Mouse (Mus musculus): ENCODE measurements around the gene Plppr3.

Plppr3 gene

GRCm38 (mm10) chr10:79874290-79874862 is at the start of gene Plppr3, which contains the start of gene Prtn3:
Gene Plppr3 (minus strand): TSS chr10:79874634.
Gene Prtn3 (plus strand): TSS chr10:79874476.
- in situ Hi-C loops (cut with MboI, MseI) = no loop called here

- in situ Hi-C loops (cut with MboI, MseI) = no loop called here
Observed at GRCm38 (mm10) chr10:79921572-79921971, 47.1 kb upstream of the Plppr3 start.

GRCm38 (mm10) chr10:79920958-79921535 is 46.6 kb upstream of the Plppr3 start, which contains the start of gene R3hdm4:
Gene R3hdm4 (minus strand): TSS chr10:79921208.
- in situ Hi-C loops (cut with MboI, MseI) = no loop called here

GRCm38 (mm10) chr10:79920056-79920890 is 45.8 kb upstream of the Plppr3 start:
- in situ Hi-C loops (cut with MboI, MseI) = no loop called here

GRCm38 (mm10) chr10:79919251-79919849 is 44.9 kb upstream of the Plppr3 start:
- in situ Hi-C loops (cut with MboI, MseI) = no loop called here

GRCm38 (mm10) chr10:79918231-79919078 is 44.0 kb upstream of the Plppr3 start:
- in situ Hi-C loops (cut with MboI, MseI) = no loop called here

- in situ Hi-C loops (cut with MboI, MseI) = no loop called here
Observed at GRCm38 (mm10) chr10:79917532-79918100, 43.2 kb upstream of the Plppr3 start.

- in situ Hi-C loops (cut with MboI, MseI) = no loop called here
Observed at GRCm38 (mm10) chr10:79916808-79917531, 42.5 kb upstream of the Plppr3 start, which contains the start of gene Kiss1r. Gene Kiss1r (plus strand): TSS chr10:79916971.

- in situ Hi-C loops (cut with MboI, MseI) = no loop called here
Observed at GRCm38 (mm10) chr10:79916081-79916480, 41.6 kb upstream of the Plppr3 start.

GRCm38 (mm10) chr10:79914948-79915596 is 40.6 kb upstream of the Plppr3 start:
- in situ Hi-C loops (cut with MboI, MseI) = no loop called here

- in situ Hi-C loops (cut with MboI, MseI) = no loop called here
Observed at GRCm38 (mm10) chr10:79914131-79914947, 39.9 kb upstream of the Plppr3 start.

GRCm38 (mm10) chr10:79912412-79912811 is 38.0 kb upstream of the Plppr3 start:
- in situ Hi-C loops (cut with MboI, MseI) = no loop called here

- in situ Hi-C loops (cut with MboI, MseI) = no loop called here
Observed at GRCm38 (mm10) chr10:79910556-79910955, 36.1 kb upstream of the Plppr3 start, which contains the start of gene Gm26602. Gene Gm26602 (plus strand): TSS chr10:79910856.

- in situ Hi-C loops (cut with MboI, MseI) = no loop called here
Observed at GRCm38 (mm10) chr10:79909092-79909922, 34.9 kb upstream of the Plppr3 start.

GRCm38 (mm10) chr10:79908167-79909091 is 34.0 kb upstream of the Plppr3 start, which contains the start of gene Med16:
Gene Med16 (minus strand): TSS chr10:79908923.
- in situ Hi-C loops (cut with MboI, MseI) = no loop called here

GRCm38 (mm10) chr10:79907415-79907814 is 33.0 kb upstream of the Plppr3 start:
- in situ Hi-C loops (cut with MboI, MseI) = no loop called here

- in situ Hi-C loops (cut with MboI, MseI) = no loop called here
Observed at GRCm38 (mm10) chr10:79906712-79907111, 32.3 kb upstream of the Plppr3 start.
